Mouse (Mus musculus) embryonic facial prominence, embryonic 11.5 days (tissue): ENCODE data around the gene Ppp3ca. TPM values are rescaled to one million over a fixed set of nuclear protein-coding genes. Genes with fewer than 3 reads are reported as not detected.

Experiments used
- ATAC-seq: fragments of 200-750 bp; cut with Nextera tagmentation; replicated peaks from 2 replicates; pipeline ENCODE4 v1.8.0; 2017; ENCODE audit warnings: low read depth; ENCODE audit not compliant: insufficient number of reproducible peaks, low FRiP score, low TSS enrichment
- DNase-seq: peaks from one replicate; pipeline ENCODE4 v3.0.0-alpha.2; 2015; ENCODE audit warnings: low spot score
- H3K27ac ChIP-seq: fragments of 300-500 bp; sonication (generic); replicated peaks from 2 replicates; pipeline ENCODE4 v1.5.1; 2014; ENCODE audit warnings: mild to moderate bottlenecking, low read depth, low read length, control low read depth
- H3K27me3 ChIP-seq: fragments of 300-500 bp; sonication (generic); 2 replicates; pipeline ENCODE4 v1.6.1; 2014; ENCODE audit warnings: mild to moderate bottlenecking, low read length, moderate library complexity, mixed read lengths; ENCODE audit not compliant: control insufficient read depth, insufficient read depth
- H3K36me3 ChIP-seq: fragments of 300-500 bp; sonication (generic); replicated peaks from 2 replicates; pipeline ENCODE4 v1.6.1; 2014; ENCODE audit warnings: low read depth, mild to moderate bottlenecking, low read length, moderate library complexity, mixed read lengths; ENCODE audit not compliant: control insufficient read depth, insufficient read depth
- H3K4me1 ChIP-seq: fragments of 300-500 bp; sonication (generic); 2 replicates; pipeline ENCODE4 v1.6.1; 2014; ENCODE audit warnings: low read length, mixed read lengths; ENCODE audit not compliant: control insufficient read depth, insufficient read depth
- H3K4me2 ChIP-seq: fragments of 300-500 bp; sonication (generic); 2 replicates; pipeline ENCODE4 v1.6.1; 2014; ENCODE audit warnings: low read depth, mild to moderate bottlenecking, control low read depth, low read length, moderate library complexity
- H3K4me3 ChIP-seq: fragments of 300-500 bp; sonication (generic); 2 replicates; pipeline ENCODE4 v1.5.1; 2014; ENCODE audit warnings: low read depth, low read length, control low read depth
- H3K9ac ChIP-seq: fragments of 300-500 bp; sonication (generic); replicated peaks from 2 replicates; pipeline ENCODE4 v1.6.1; 2014; ENCODE audit warnings: mild to moderate bottlenecking, control low read depth, low read length
- H3K9me3 ChIP-seq: fragments of 300-500 bp; sonication (generic); replicated peaks from 2 replicates; pipeline ENCODE4 v1.6.1; 2016; ENCODE audit warnings: mild to moderate bottlenecking, low read length, inconsistent platforms, mixed read lengths; ENCODE audit not compliant: control insufficient read depth
- WGBS: fragments of 180-500 bp; shearing (Covaris S2); extraction: QIAGEN DNeasy Blood & Tissue Kit; methylation state at CpG from one replicate; pipeline ENCODE4 v1.1.7; 2014; 5-methylcytosine and 5-hydroxymethylcytosine counted together
- polyA plus RNA-seq: library from polyadenylated mRNA; unstranded; fragments of >200 nt; fragmentation: Nextera tagmentation; extraction: Ambion mirVana; gene quantifications from 2 replicates; pipeline ENCODE4 v1.2.1, GENCODE M21; 2014

The Ppp3ca gene
- polyA plus RNA-seq, 1 experiment from 2014 or later, result 57.4 TPM

DNA sequence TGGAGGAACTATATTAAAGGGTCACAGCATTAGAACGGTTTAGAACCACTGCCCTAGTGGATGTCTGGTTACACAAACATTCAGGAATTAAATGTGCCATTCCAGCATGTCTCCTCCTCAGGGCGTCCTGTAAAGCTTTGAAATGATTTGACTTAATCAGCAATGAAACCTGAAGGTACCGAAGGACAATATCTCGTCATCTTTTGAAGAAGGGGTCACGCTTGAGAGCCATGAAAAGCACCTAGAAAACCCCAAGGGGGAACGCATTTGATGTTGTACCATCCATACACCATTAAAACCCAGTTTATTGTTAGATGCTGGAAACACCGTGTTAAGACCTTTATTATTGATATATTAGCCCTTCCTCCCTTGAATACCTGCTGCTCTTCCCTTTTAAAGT, 36.8 kb downstream of the Ppp3ca start:
- ATAC-seq, result no peak
- 76% methylated on average over 7 of the region's 7 CpGs for WGBS
- DNase-seq, result no peak

DNA sequence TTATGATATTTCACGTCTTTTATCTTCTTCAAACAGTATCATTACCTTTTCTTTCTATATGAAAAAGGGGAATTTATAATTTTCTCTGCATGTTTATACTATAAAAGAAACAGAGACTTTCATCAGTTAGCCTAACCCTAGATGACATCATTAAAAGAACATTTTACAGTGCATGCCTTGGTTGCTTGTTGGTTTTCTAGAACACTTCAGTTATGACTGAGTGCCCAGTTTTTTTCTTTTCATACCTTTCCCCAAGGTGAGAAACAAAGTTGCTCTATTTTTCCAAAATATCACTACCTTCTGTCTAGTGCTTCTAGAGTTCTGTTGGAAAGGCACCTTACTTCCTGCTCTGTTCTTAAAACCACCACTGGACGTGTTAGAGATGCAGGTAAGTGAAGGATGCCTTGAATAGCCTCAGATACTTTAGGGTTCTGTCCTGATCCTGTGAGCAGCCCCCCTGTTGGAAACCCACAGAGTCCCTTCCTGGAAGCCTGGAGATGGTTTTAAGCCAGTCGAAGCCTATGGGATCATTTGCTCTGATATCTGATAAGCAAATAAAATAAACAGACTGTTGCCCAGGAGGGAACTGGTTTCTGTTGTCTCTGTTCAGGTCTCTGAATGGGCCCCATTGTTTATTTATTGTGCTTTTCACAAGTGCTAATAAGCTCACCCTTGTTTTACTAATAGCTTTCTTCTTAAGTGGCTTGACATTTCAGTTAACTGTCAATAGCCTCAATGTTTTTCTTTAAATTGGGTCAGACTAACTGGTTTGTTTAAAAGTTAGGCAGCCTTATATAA, 37.5 kb downstream of the Ppp3ca start:
- Histone ChIP-seq H3K27ac (no peak overlapping the region), H3K4me3 (no peak overlapping the region), H3K27me3 (no peaks in the 10 kb centered on the region), H3K9ac (no peak overlapping the region), H3K36me3 (no peaks in the 10 kb centered on the region), H3K4me1 (no peaks in the 10 kb centered on the region), H3K9me3 (no peaks in the 10 kb centered on the region), H3K4me2 (no peak overlapping the region)
- DNase-seq, result peak; percentile 4
- WGBS, result 36% methylated on average over 3 of the region's 3 CpGs
- no peak for ATAC-seq

More for the DNA sequence above, 36.8 kb downstream of the Ppp3ca start:
- H3K27me3 ChIP-seq, result no peaks in the 10 kb centered on the region
- no peak overlapping the region for H3K9ac ChIP-seq
- H3K4me1 ChIP-seq, result no peaks in the 10 kb centered on the region
- H3K4me2 ChIP-seq, result no peak overlapping the region
- H3K4me3 ChIP-seq, result no peak overlapping the region
- H3K9me3 ChIP-seq, result no peaks in the 10 kb centered on the region
- no peak overlapping the region for H3K27ac ChIP-seq
- no peaks in the 10 kb centered on the region for H3K36me3 ChIP-seq

- Histone ChIP-seq H3K4me1 (no peaks in the 10 kb centered on the region), H3K27ac (no peak overlapping the region)
- WGBS, result 42% methylated on average over 1 of the region's 1 CpGs
These were observed 38.3 kb downstream of the Ppp3ca start for GRCm38 (mm10) chr3:136708230-136708629.

DNA sequence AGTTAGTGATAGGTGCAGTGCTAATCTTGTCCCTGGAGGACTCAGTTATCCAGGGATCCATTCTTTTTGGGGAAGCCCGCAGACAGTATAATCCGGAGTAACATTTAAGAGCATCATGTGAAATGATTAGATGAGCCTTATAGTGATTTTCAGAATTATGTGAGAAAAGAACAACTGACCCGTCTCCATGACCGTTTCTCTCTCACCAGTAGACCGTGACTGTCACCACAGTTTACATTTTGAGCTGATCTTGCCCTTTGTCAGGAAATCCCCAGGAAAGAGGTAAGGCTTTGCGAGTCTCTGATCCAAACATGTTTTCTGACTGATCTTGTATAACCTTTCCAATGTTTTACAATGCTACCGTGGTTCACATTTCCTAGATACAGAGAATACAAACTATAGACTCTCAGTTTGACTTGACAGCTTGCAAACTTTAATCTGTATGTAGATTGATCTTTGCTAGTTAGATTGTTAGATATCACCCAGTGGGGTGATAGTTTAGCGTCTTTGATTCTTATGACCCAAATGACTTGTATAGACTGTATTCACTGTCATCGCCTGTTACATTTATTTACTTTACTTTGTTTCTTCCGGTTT, 40.5 kb downstream of the Ppp3ca start:
- Histone ChIP-seq H3K4me2 (no peak overlapping the region), H3K36me3 (no peaks in the 10 kb centered on the region), H3K4me3 (no peak overlapping the region), H3K27me3 (no peaks in the 10 kb centered on the region), H3K9ac (no peak overlapping the region), H3K27ac (no peak overlapping the region), H3K9me3 (no peaks in the 10 kb centered on the region), H3K4me1 (no peaks in the 10 kb centered on the region)
- 72% methylated on average over 10 of the region's 10 CpGs for whole genome bisulfite sequencing
- ATAC-seq (no peak), DNase-seq (no peak)

More at GRCm38 (mm10) chr3:136708230-136708629, 38.3 kb downstream of the Ppp3ca start:
- ATAC-seq (no peak), DNase-seq (no peak)
- Histone ChIP-seq H3K36me3 (no peaks in the 10 kb centered on the region), H3K4me3 (no peak overlapping the region), H3K9me3 (no peaks in the 10 kb centered on the region), H3K27me3 (no peaks in the 10 kb centered on the region), H3K9ac (no peak overlapping the region), H3K4me2 (no peak overlapping the region)

- Histone ChIP-seq H3K27ac (no peak overlapping the region), H3K4me2 (no peak overlapping the region), H3K27me3 (no peaks in the 10 kb centered on the region), H3K4me1 (no peaks in the 10 kb centered on the region), H3K9ac (no peak overlapping the region), H3K9me3 (no peaks in the 10 kb centered on the region), H3K36me3 (no peaks in the 10 kb centered on the region), H3K4me3 (no peak overlapping the region)
- DNase-seq, result no peak
- WGBS, result 91% methylated on average over 4 of the region's 4 CpGs
- ATAC-seq, result no peak
These were observed 44.5 kb downstream of the Ppp3ca start for GRCm38 (mm10) chr3:136714307-136715039.

DNA sequence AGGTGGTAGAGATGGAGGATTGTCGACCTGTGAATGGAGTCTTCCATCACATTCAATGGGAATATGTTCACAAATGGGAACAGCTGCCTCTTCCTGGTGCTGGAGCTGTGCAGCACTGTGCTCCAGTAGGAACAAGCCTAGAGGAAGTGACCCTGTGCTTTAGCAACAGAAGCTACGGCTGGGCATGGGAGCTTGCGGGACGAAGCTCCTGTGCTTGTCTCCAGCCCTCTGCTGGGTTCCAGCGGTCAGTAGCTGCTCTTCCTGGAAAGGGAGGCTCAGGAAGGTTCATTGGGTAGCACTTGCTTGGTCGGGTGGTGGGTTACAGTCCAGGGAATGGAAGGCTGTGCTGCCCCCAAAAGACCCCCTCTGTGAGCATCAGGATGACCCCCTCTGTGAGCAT, 46.3 kb downstream of the Ppp3ca start:
- no peak overlapping the region for H3K4me3 ChIP-seq
- no peaks in the 10 kb centered on the region; the same call in 1 of the 2 replicates for H3K4me1 ChIP-seq
- no peak overlapping the region for H3K4me2 ChIP-seq
- no peaks in the 10 kb centered on the region for H3K36me3 ChIP-seq
- no peak for DNase-seq
- no peaks in the 10 kb centered on the region for H3K27me3 ChIP-seq
- H3K27ac ChIP-seq, result no peak overlapping the region
- no peak overlapping the region for H3K9ac ChIP-seq
- WGBS, result 73% methylated on average over 6 of the region's 6 CpGs
- no peaks in the 10 kb centered on the region for H3K9me3 ChIP-seq
- ATAC-seq, result no peak

DNA sequence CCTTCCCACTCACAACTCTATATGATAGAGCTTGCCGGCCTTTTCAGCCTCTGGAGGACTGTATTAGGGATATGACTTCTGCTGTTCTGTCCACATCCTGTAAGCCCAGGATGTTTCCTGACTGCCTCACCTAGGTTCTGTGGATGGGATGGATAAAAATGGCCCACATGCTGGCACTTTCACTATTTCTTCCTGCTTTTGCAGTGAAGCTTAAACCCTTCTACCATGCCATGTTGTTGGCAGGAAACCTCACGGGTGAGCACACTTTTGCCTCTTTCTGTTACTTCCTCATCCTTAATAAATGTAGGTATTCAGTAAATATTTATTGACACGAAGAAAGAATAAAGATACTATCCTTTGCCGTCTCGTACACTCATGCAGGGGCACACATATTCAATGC, 48.5 kb downstream of the Ppp3ca start:
- Histone ChIP-seq H3K27me3 (no peaks in the 10 kb centered on the region), H3K4me3 (no peak overlapping the region), H3K27ac (no peak overlapping the region), H3K4me1 (no peaks in the 10 kb centered on the region; the same call in 1 of the 2 replicates), H3K4me2 (no peak overlapping the region), H3K9ac (no peak overlapping the region), H3K9me3 (no peaks in the 10 kb centered on the region), H3K36me3 (no peaks in the 10 kb centered on the region)
- DNase-seq (no peak), ATAC-seq (no peak)
- 92% methylated on average over 5 of the region's 5 CpGs for WGBS

DNA sequence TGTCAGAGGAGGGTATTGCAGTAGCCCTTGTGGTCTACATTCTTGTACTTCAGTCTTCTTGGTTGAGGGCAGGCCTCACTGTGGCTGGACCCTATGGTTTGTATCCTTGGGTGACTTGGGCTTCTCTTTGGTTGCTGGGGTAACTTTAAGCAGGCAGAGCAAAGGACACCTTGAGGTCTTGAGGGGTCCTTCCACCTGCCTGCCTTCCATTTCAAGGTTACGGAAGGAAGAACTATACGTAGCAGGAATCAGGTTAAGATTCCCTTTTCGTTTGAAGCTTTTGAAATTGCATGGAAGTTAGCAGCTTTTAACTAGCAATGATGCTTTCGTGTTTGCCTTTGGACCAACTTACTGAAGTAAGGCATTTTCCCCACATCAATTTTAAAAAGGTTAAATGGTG, 51.3 kb downstream of the Ppp3ca start:
- 85% methylated on average over 4 of the region's 4 CpGs for WGBS
- no peak for ATAC-seq
- no peak for DNase-seq
- Histone ChIP-seq H3K4me3 (no peak overlapping the region), H3K4me2 (no peak overlapping the region), H3K27ac (no peak overlapping the region), H3K4me1 (no peaks in the 10 kb centered on the region; the same call in 1 of the 2 replicates), H3K36me3 (no peaks in the 10 kb centered on the region), H3K9ac (no peak overlapping the region), H3K9me3 (no peaks in the 10 kb centered on the region), H3K27me3 (no peaks in the 10 kb centered on the region)
